Comparison of ENCODE assay signal across 13 mouse cellular contexts in the genomic region with DNA sequence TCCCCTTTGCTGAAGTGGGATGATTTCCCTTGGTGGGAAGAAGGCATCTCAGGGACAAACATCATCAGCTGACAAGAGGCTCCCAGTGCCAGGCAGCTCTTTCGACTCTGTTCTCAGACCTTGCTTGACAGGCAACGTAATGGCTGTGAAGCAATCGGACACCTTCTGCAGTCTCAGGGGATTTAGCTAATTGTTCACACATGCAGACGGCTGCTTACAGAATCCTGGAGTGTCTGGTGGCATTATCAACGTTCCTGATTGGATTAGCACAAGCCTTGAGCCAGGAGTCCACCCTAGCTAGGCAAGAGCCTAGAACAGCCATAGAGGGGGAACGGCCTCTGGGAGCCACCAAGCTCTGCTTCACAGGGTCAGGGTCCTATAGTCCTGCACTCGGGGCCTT. TPM values are rescaled to one million over a fixed set of nuclear protein-coding genes. Genes with fewer than 3 reads are reported as not detected.
DNase-seq lines count a peak whose midpoint lies in the region; ATAC-seq and TF ChIP-seq lines count a peak whose summit lies in the region.
"Had no signal": no experiment of that assay in that cellular context is flagged by ENCODE, and none has a peak within 500 bp of the region (broad histone marks: within the 10 kb centered on the region; RNA-seq: fewer than 3 reads in every experiment).

No protein-coding gene starts in this region.

- peak overlapping the region; percentile 60 for H3K27ac ChIP-seq in heart, embryonic 15.5 days
- H3K27ac ChIP-seq in ES-Bruce4 (ENCODE audit: insufficient read depth, low read length): peak overlapping the region; percentile 85; the same call in 1 of the 2 replicates
- peak overlapping the region; percentile 63; the same call in 1 of the 2 replicates for H3K27ac ChIP-seq in ES-E14 (ENCODE audit: insufficient read depth, low read depth, low read length, poor library complexity, severe bottlenecking)
- H3K27ac ChIP-seq in hindbrain, embryonic 13.5 days: peak overlapping the region; percentile 40; the same call in 1 of the 2 replicates

- 33% methylated on average over 7 of the region's 7 CpGs for WGBS in heart, embryonic 15.5 days
- WGBS in hindbrain, embryonic 13.5 days: 57% methylated on average over 7 of the region's 7 CpGs

- in situ Hi-C loops in ES-E14 (cut with MboI; ENCODE audit: low sequenced_read_pairs in 2 of 2, unreplicated experiment in 2 of 2): no loop called here

- no peak for TF ChIP-seq POLR2A in ES-Bruce4 (IDR thresholded peaks at IDR 0.05; ENCODE audit: insufficient read depth, low read length)

- intact Hi-C loops in heart, postnatal 36 days (cut with DNase I): no loop called here

- ATAC-seq in heart, embryonic 15.5 days (replicated peaks; ENCODE audit: insufficient number of reproducible peaks, insufficient read depth, low FRiP score, low read depth): no peak
- ATAC-seq in hindbrain, embryonic 13.5 days (ENCODE audit: low FRiP score): no peak

- H3K9ac ChIP-seq in heart, embryonic 15.5 days: no peak overlapping the region
- H3K9ac ChIP-seq in ES-Bruce4 (ENCODE audit: low read depth, poor library complexity, severe bottlenecking): no peak overlapping the region
- no peak overlapping the region for H3K9ac ChIP-seq in ES-E14 (ENCODE audit: insufficient read depth, low read depth, low read length, poor library complexity, severe bottlenecking)
- H3K9ac ChIP-seq in hindbrain, embryonic 13.5 days: no peak overlapping the region
- H3K9ac ChIP-seq: lung, embryonic 14.5 days had no signal

- H3K27me3 ChIP-seq in heart, embryonic 15.5 days: no peaks in the 10 kb centered on the region
- no peaks in the 10 kb centered on the region for H3K27me3 ChIP-seq in ES-Bruce4 (ENCODE audit: control insufficient read depth, insufficient read depth, low read length, poor library complexity, severe bottlenecking)
- H3K27me3 ChIP-seq in hindbrain, embryonic 13.5 days: no peaks in the 10 kb centered on the region
- H3K27me3 ChIP-seq: CH12.LX had no signal

- DNase-seq in heart, postnatal 36 days: no peak
- no peak for DNase-seq in ES-E14 (ENCODE audit: low read depth, low spot score)
- DNase-seq in spleen, adult 12 weeks (ENCODE audit: low spot score): no peak
- DNase-seq in layer of hippocampus, adult 8-10 months (ENCODE audit: low spot score in 2 of 2): no peak
- DNase-seq: adrenal gland, postnatal 10 days; cerebellum, postnatal 25 days; layer of hippocampus, postnatal 36 days; lung, embryonic 14.5 days; spleen, adult 18-20 months had no signal

- H3K4me3 ChIP-seq in heart, embryonic 15.5 days: no peak overlapping the region
- H3K4me3 ChIP-seq in ES-Bruce4 (ENCODE audit: low read depth, low read length) (no peak overlapping the region), ES-E14 (ENCODE audit: insufficient read depth in 1 of 2, low read depth in 1 of 2, low read length in 2 of 2, poor library complexity in 1 of 2, severe bottlenecking in 1 of 2) (no peak overlapping the region)
- no peak overlapping the region for H3K4me3 ChIP-seq in hindbrain, embryonic 13.5 days

- no peak for TF ChIP-seq CTCF in ES-Bruce4 (IDR thresholded peaks at IDR 0.05; ENCODE audit: low read depth, low read length)

- no peak overlapping the region for H3K4me2 ChIP-seq in heart, embryonic 15.5 days
- H3K4me2 ChIP-seq in hindbrain, embryonic 13.5 days: no peak overlapping the region
- H3K4me2 ChIP-seq: lung, embryonic 14.5 days had no signal

- H3K4me1 ChIP-seq in heart, embryonic 15.5 days (replicated peaks): peaks cover 47% of the 10 kb centered on the region
- H3K4me1 ChIP-seq in ES-Bruce4 (ENCODE audit: control insufficient read depth, insufficient read depth, low read length): no peaks in the 10 kb centered on the region
- no peaks in the 10 kb centered on the region; a peak in 1 of 4 replicates for H3K4me1 ChIP-seq in ES-E14 (ENCODE audit: control insufficient read depth in 2 of 2, insufficient read depth in 2 of 2, low read length in 2 of 2, poor library complexity in 1 of 2)
- H3K4me1 ChIP-seq in hindbrain, embryonic 13.5 days (replicated peaks): peaks cover 20% of the 10 kb centered on the region

- peaks cover 42% of the 10 kb centered on the region; the same call in 1 of the 2 replicates for H3K36me3 ChIP-seq in heart, embryonic 15.5 days
- H3K36me3 ChIP-seq in ES-Bruce4 (ENCODE audit: control insufficient read depth, insufficient read depth, low read length, poor library complexity, severe bottlenecking) (peaks cover 66% of the 10 kb centered on the region), ES-E14 (ENCODE audit: control insufficient read depth, insufficient read depth, low read length, poor library complexity, severe bottlenecking) (peaks cover 91% of the 10 kb centered on the region)
- 0 out of 2 replicates have a peak, but pooled peaks cover 8% of the 10 kb centered on the region for H3K36me3 ChIP-seq in hindbrain, embryonic 13.5 days

- no peak for TF ChIP-seq EP300 in ES-Bruce4 (IDR thresholded peaks at IDR 0.05; ENCODE audit: insufficient read depth, low read depth, low read length)

- no peaks in the 10 kb centered on the region for H3K9me3 ChIP-seq in heart, embryonic 15.5 days (replicated peaks)
- H3K9me3 ChIP-seq in ES-Bruce4 (replicated peaks; ENCODE audit: control insufficient read depth, insufficient read depth, low read length, poor library complexity, severe bottlenecking): peaks cover 33% of the 10 kb centered on the region
- H3K9me3 ChIP-seq in ES-E14 (ENCODE audit: control insufficient read depth, insufficient read depth, low read depth, low read length): peaks cover 33% of the 10 kb centered on the region
- H3K9me3 ChIP-seq in hindbrain, embryonic 13.5 days: no peaks in the 10 kb centered on the region

TF ChIP-seq in ES-E14, 5 proteins besides CTCF, POLR2A, EP300 and RAD21:
- TF ChIP-seq CHD2 (IDR thresholded peaks at IDR 0.05; ENCODE audit: low read depth, low read length) (no peak), ZC3H11A (IDR thresholded peaks at IDR 0.05; ENCODE audit: borderline replicate concordance, low read depth, low read length) (no peak), ZNF384 (IDR thresholded peaks at IDR 0.05; ENCODE audit: low read depth, low read length) (no peak), MAFK (IDR thresholded peaks at IDR 0.05; ENCODE audit: insufficient read depth, low read depth, low read length) (no peak), HCFC1 (IDR thresholded peaks at IDR 0.05; ENCODE audit: borderline replicate concordance, insufficient read depth, low read length) (no peak)

RNA-seq across cellular contexts. Expression of a gene that starts 30.2 kb away (rescaled TPM):
- polyA plus RNA-seq in heart, embryonic 15.5 days (2015; fragmentation: Nextera tagmentation; extraction: Ambion mirVana): 109 and 136 TPM in 2 replicates
- 10 to 100 TPM; 35.0 to 43.3 TPM for total RNA-seq in heart, postnatal 36 days (2021)
- 163 and 168 TPM in 2 replicates for polyA plus RNA-seq in ES-Bruce4 (2011; ENCODE audit: insufficient read depth, insufficient read length, low read depth, missing spikeins)
- total RNA-seq in ES-E14 (2012; rRNA removed): 131 and 180 TPM in 2 replicates
- 53.9 and 94.4 TPM in 2 replicates for polyA plus RNA-seq in hindbrain, embryonic 13.5 days (2015; fragmentation: Nextera tagmentation; extraction: Ambion mirVana)
- total RNA-seq in layer of hippocampus, adult 8-10 months (2022): 10 to 100 TPM; 37.3 to 59.3 (median 44.4) TPM
